Mouse (Mus musculus): Measurements from ENCODE around the gene Prm2. TPM values are rescaled to one million over a fixed set of nuclear protein-coding genes. Genes with fewer than 3 reads are reported as not detected.

Gene Prm2
- total RNA-seq (2017): not detected in 2 replicates

DNA sequence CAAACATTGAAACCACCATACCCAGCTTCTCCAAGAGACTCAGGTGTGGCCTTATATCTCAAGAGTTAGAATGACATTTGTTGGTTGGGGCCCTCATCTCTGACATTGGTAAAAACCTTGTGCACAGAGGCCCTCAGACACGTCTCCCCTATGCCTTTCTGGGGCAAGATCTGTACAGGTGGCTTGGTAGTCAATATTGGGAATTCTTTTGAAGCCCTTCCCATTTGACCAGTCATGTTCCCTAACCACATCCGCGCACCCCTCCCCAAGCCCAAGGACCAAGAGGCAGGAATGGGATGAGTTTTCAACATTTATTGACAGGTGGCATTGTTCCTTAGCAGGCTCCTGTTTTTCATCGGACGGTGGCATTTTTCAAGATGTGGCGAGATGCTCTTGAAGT lies at the start of gene Prm2:
Gene Prm2 (minus strand): TSS at position 101 of the 400 bp plus-strand sequence.
- ATAC-seq (replicated peaks; ENCODE audit: low read depth, poor library complexity, severe bottlenecking): no peak

- ATAC-seq (replicated peaks; ENCODE audit: low read depth, poor library complexity, severe bottlenecking): peak; percentile 43
Observed at GRCm38 (mm10) chr16:10844319-10844670, 48.4 kb upstream of the Prm2 start.

GRCm38 (mm10) chr16:10843486-10844318 lies 47.8 kb upstream of the Prm2 start:
- ATAC-seq (replicated peaks; ENCODE audit: low read depth, poor library complexity, severe bottlenecking): peak; percentile 93

- no peak for ATAC-seq (replicated peaks; ENCODE audit: low read depth, poor library complexity, severe bottlenecking)
Observed at GRCm38 (mm10) chr16:10842282-10842855, 46.4 kb upstream of the Prm2 start.

- no peak for ATAC-seq (replicated peaks; ENCODE audit: low read depth, poor library complexity, severe bottlenecking)
Observed at GRCm38 (mm10) chr16:10840018-10840417, 44.1 kb upstream of the Prm2 start.

DNA sequence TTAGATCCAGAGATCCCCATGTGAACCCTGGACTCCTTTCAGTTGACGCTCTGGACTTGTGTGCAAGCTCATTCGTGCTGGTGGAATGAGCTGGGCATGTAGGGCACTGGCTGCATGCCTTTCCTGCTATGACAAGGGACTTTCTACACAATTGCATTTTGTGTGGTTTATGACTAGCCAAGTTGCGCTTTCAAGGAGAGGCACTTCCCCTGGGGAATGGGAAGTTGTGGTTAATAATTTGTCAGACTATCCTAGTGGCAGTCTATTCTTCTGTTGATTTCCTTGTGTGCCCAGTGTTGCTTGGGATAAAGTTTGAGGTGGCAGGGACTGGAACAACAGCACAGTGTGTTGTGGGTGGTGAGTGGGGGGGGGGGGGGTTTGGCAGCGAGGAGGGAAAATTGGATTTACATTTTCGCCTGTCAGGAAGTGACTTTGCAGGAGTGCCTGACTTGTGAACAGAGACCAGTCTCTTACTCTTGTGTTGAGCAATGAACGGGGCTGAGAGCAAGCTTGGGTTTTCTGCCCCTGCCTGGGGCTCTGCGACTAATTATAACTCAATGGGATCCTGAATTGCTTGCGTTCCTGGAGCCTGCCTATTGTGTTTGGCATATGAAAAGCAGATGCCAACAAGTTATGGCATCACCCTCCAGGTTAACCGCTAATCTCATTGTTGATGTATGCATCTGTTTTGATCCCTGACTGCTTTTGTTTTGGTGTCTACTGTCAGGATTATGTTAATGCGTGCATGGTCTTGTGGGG lies 42.7 kb upstream of the Prm2 start:
- ATAC-seq (replicated peaks; ENCODE audit: low read depth, poor library complexity, severe bottlenecking): peak; percentile 63

DNA sequence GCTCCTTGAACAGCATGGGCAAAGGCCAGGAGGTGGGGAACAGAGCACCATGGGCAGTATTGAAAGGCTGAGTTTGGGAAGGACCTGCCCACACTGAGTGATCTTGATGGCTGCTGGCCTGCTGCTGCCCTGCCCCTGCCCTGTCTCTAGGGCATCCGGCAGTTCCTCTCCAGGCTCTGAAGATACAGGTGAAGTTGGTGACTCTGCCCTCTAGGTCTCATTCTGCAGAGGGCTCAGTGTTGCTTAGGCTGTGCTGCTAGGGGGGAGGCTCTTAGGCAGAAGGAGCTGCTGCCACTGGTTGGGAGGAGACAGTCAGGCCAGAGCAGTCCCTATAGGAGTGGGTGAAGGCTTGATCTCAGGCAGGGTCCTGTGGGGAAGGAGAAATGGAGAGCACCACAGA lies 42.0 kb upstream of the Prm2 start:
- peak; percentile 5; the same call in 1 of the 2 replicates for ATAC-seq (replicated peaks; ENCODE audit: low read depth, poor library complexity, severe bottlenecking)

DNA sequence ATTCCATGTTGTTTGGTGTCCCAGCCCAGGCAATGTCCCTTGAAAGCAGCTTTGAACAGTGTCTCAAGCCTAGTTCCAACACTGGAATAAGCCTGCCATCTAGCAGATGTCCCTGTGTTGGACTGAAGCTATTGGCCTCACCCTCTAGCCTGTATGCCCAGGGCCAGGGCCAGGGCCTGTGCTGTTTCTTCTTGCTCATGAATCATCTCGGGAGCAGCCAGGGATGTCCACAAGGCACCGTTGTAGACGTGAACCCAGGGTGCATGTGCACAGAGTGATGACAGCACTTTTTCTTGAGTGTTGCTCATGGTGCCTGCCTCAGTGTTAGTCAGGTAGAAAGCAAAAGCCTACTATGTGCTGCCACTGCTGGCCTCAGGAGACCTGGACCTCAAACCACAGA lies 41.3 kb upstream of the Prm2 start:
- no peak for ATAC-seq (replicated peaks; ENCODE audit: low read depth, poor library complexity, severe bottlenecking)

DNA sequence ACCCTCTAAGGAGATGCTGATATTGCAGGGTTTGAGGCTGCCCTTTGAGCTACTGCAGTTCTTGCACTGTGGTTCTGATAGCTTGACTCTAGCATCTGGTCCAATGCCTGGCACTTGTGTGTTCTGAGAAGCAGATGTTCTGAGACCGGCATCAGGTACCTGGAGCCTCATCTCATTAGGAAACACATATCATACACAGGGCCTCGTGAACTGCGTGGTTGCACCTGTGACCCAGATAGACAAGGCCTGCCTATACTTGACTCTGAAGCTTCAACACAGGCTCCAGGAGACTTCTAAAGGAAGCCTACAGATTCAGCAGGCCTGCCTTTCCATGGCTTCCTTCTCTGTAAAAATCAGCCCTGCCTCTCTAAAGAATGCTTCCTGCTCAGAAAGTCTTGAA lies 40.5 kb upstream of the Prm2 start:
- ATAC-seq (replicated peaks; ENCODE audit: low read depth, poor library complexity, severe bottlenecking): no peak

DNA sequence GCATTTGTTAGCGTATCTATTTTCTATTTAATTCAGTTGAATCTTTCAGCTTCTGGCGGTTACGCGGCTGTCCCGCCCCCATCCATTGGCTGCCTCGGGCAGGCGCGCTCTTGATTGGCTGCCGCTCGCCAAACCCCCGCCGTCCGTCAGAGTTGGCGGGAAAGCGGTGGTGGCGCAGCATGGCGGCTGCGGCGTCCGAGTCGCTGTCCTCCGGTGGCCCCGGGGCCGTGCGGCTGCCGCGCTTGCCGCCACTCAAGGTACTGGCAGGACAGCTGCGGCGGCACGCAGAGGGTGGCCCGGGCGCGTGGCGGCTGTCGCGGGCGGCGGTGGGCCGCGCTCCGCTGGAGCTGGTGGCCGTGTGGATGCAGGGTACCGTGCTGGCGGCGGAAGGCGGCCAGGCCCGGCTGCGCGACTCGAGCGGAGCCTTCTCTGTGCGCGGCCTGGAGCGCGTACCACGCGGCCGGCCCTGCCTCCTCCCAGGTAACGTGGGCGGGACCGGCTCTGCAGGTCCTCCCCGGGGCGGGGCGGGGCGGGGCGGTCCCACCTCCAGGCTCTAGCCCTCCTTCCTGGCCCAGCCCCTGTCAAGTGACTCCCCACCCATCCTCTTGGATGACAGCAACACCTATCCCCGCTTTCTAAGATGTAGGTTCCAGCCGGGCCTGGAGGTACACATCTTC lies 39.1 kb upstream of the Prm2 start, which contains the start of gene Rmi2:
Gene Rmi2 (plus strand): TSS at position 149 of the 677 bp plus-strand sequence.
- peak; percentile 83 for ATAC-seq (replicated peaks; ENCODE audit: low read depth, poor library complexity, severe bottlenecking)

DNA sequence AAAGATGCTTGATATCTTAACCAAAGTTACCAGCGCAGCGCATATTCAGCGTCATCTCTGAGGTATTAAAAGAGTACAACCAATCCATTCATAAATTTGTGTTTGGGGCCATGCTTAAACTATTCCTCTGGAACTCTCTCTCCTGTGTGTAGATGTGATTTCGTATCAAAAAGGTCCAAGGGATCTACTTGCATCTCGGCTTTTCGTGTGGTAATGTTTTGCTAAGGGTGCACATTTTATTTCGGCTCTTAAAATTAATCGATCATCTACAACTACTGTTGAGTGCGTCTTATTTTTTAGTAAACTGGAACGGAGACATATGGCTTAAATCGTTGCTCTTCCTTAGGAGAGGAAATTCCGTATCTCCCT lies 38.6 kb upstream of the Prm2 start:
- no peak for ATAC-seq (replicated peaks; ENCODE audit: low read depth, poor library complexity, severe bottlenecking)

DNA sequence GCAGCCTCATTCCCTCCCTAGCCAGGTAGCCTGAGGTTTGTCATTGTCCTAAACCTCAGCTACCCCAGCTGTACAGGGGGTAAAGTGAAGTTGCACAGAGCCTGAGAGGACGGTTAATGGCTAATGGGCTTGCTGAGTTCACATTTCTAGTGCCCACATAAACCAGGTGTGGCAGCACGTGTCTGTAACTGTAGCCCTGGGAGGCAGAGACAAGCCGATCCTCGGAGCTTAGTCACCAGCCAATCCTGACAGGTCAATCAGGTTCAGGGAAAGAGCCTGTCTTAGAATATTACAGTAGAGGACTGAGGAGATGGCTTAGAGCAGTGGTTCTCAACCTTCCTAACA lies 32.5 kb upstream of the Prm2 start:
- ATAC-seq (replicated peaks; ENCODE audit: low read depth, poor library complexity, severe bottlenecking): no peak

DNA sequence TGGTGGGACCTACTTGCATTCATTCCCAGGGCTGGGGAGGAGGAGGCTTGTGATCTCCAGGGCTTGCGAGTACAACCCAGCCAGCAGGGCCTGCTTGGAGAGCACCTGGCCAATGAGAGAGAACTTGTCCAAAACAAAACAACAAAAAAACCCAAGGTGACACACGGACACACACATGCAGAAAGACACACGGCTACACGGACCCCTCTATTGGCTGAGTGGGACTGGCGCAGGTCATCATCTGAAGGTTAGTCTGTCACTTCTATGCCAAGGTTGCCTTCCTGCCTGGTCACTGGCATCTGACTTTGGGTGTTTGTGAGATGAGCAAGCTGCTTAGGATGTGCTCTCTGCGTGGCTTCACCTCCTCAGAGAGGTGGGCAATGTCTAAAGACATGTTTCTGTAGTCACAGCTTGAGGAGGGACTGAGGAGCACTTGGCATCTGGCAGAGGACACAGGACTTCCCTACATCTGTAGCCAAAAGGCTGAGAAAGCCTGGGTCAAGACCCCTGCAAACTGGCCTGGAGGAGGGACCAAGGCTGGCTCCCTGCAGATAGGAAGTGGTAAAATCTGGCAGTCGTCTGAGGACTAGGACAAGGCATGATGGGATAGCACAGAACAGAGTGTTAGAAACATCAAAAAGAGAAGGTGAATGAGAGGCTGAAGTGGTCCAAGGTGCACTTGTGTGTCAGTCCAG lies 32.0 kb upstream of the Prm2 start:
- no peak for ATAC-seq (replicated peaks; ENCODE audit: low read depth, poor library complexity, severe bottlenecking)

DNA sequence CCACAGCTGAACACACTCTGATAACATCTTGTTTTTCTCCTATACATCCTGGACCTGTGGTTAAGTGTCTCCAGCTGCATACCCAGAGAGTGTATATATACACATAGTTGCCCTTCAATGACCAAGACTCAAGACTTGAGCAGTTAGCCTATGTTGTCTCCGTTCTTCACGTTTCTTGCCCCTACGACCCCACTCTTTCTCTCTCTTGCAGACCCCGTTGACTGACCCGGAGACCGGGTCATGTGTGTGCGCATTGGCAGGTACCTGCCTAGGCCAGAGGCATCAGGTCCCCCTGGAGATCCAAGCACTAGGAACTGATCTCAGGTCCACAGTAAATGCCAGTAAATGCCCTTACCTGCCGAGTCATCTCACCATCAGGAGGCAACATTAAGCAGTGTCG lies 31.3 kb upstream of the Prm2 start:
- no peak for ATAC-seq (replicated peaks; ENCODE audit: low read depth, poor library complexity, severe bottlenecking)

DNA sequence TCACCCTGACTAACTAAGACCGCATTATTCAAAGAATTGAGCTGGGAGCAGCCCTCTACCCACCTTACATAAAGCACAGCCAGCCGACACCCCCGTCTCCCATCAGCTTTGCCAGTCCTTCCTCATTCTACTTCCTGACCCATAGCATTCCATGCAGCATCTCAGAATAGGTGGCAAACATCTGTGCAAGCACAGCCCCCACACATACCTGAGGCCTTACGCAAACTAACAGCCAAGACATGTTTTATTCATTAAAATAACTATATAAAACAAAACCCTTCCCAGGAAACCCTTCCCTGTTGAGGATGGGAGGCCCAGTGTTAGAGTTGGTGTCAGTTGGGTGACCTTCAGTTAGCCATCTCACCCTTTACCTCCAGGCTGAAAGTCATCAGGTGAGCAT lies 29.9 kb upstream of the Prm2 start:
- ATAC-seq (replicated peaks; ENCODE audit: low read depth, poor library complexity, severe bottlenecking): no peak

GRCm38 (mm10) chr16:10824536-10824935 lies 28.6 kb upstream of the Prm2 start:
- ATAC-seq (replicated peaks; ENCODE audit: low read depth, poor library complexity, severe bottlenecking): no peak

DNA sequence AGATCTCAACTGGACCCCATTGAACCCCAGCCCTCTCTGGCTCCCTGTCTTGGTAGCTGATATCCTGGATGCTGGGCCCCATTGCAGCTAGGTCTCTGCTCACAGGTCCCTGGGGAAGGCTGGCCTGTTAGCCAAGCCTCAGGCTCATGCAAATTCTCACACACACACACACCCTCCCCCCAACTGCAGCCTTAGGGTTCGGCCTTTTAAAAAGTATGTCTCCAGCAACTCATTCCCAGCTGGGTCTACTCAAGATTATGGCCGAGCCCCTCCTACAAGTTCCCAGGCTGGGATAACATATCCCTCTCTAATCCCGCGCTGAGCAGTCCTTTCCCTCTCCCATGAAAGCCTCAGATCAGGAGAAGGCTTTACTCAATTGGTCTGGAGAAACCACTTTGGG lies 25.5 kb upstream of the Prm2 start:
- ATAC-seq (replicated peaks; ENCODE audit: low read depth, poor library complexity, severe bottlenecking): no peak

DNA sequence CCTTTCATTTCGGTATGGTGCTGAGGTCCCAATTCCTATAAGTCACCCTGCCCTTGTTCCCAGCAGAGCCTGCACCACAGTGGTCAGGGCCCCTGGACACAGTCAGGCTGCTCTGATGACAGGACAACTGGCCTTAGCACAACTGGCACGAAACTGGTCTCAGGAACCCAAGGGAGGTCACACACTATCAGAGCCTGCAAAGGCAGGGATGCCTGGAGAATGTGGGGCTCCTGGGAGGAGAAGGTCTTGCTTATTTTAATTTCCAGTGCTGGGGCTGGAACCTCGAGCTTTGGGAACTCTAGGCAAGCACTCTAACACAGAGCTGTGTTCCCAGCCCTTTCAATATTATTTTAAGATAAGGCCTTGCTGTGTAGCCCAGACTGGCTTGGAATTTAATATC lies 24.0 kb upstream of the Prm2 start:
- no peak for ATAC-seq (replicated peaks; ENCODE audit: low read depth, poor library complexity, severe bottlenecking)

GRCm38 (mm10) chr16:10818579-10819135 lies 22.7 kb upstream of the Prm2 start:
- ATAC-seq (replicated peaks; ENCODE audit: low read depth, poor library complexity, severe bottlenecking): 0 out of 2 replicates have a peak, but pooled peaks have one; percentile 17

DNA sequence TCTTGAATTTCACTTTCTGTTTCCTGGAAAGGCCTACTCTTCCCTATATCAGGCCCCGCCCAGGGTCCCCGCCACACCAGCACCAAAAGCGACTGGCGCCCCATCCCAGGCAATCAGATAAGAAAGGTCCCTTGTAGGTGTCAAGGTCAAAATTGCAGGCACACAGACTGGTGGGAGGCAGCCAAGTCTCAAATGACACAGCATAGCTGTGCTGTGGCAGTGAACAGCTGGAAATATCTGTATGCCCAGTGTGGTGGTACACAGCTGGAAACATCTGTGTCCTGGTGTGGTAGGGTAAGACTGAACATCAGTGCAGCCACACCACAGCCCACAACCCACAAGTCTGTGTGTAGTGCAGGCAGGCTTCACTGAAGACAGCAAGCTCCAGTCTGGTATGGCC lies 18.9 kb upstream of the Prm2 start:
- peak; percentile 85 for ATAC-seq (replicated peaks; ENCODE audit: low read depth, poor library complexity, severe bottlenecking)

All from common myeloid progenitor, adult 5-6 weeks (primary cell).